Mouse (Mus musculus): ENCODE data around the gene Ptar1.
A peak's percentile ranks its signal among the peaks of the same experiment; 100 is the strongest.

Gene Ptar1

GRCm38 (mm10) chr19:23757961-23758553, 70.8 kb downstream of the Ptar1 start:
- peak; percentile 88 for DNase-seq (ENCODE audit: low read depth, low spot score)

- DNase-seq (ENCODE audit: low read depth, low spot score), result no peak
These were observed 71.5 kb downstream of the Ptar1 start, which contains the start of gene Apba1 for GRCm38 (mm10) chr19:23758554-23759321. Gene Apba1, plus strand, starts transcription at chr19:23758887.

GRCm38 (mm10) chr19:23759322-23759945, 72.2 kb downstream of the Ptar1 start:
- DNase-seq (ENCODE audit: low read depth, low spot score), result peak; percentile 20

- no peak for DNase-seq (ENCODE audit: low read depth, low spot score)
These were observed 76.1 kb downstream of the Ptar1 start for GRCm38 (mm10) chr19:23763371-23763770.

GRCm38 (mm10) chr19:23764051-23764450, 76.8 kb downstream of the Ptar1 start:
- no peak for DNase-seq (ENCODE audit: low read depth, low spot score)

GRCm38 (mm10) chr19:23768864-23769263, 81.6 kb downstream of the Ptar1 start:
- DNase-seq (ENCODE audit: low read depth, low spot score), result no peak

GRCm38 (mm10) chr19:23770494-23771423, 83.5 kb downstream of the Ptar1 start:
- no peak for DNase-seq (ENCODE audit: low read depth, low spot score)

- no peak for DNase-seq (ENCODE audit: low read depth, low spot score)
These were observed 84.7 kb downstream of the Ptar1 start for GRCm38 (mm10) chr19:23771971-23772370.

- no peak for DNase-seq (ENCODE audit: low read depth, low spot score)
These were observed 88.1 kb downstream of the Ptar1 start for GRCm38 (mm10) chr19:23775356-23775755.

- DNase-seq (ENCODE audit: low read depth, low spot score), result no peak
These were observed 91.9 kb downstream of the Ptar1 start for GRCm38 (mm10) chr19:23779130-23779529.

- no peak for DNase-seq (ENCODE audit: low read depth, low spot score)
These were observed 92.9 kb downstream of the Ptar1 start for GRCm38 (mm10) chr19:23780105-23780504.
